Mouse (Mus musculus): ENCODE data around the gene Afp. TPM values are rescaled to one million over a fixed set of nuclear protein-coding genes. Genes with fewer than 3 reads are reported as not detected.

Gene Afp
- total RNA-seq (2018; cell fraction: chromatin; rRNA removed) = 1 to 10 TPM in 7 of 26 experiments, under 1 TPM in 1, not detected in 18; 0.52 to 2.6 (median 1.7) TPM
- total RNA-seq (2018; cell fraction: cytosol; rRNA removed) = 1 to 10 TPM in 15 of 26 experiments, under 1 TPM in 11; 0.38 to 3.6 (median 1.2) TPM
- 1 to 10 TPM in 11 of 26 experiments, under 1 TPM in 6, not detected in 9; 0.58 to 3.5 (median 1.3) TPM for total RNA-seq (2018; cell fraction: nucleus; rRNA removed)
- 0.50 to 2.2 TPM (median 0.50 TPM) in 3 replicates for polyA plus RNA-seq (2018)

DNA sequence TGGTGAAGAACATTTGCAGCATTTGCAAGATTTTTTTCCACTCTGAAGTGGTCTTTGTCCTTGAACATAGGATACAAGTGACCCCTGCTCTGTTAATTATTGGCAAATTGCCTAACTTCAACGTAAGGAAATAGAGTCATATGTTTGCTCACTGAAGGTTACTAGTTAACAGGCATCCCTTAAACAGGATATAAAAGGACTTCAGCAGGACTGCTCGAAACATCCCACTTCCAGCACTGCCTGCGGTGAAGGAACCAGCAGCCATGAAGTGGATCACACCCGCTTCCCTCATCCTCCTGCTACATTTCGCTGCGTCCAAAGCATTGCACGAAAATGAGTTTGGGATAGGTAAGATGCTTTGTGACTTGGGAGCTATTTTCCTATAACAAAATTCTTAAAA is at the start of gene Afp:
TSS of gene Afp (plus strand) at position 220 of the 400 bp plus-strand sequence.
- no peak within 1 kb of the TSS for H3K4me3 ChIP-seq (ENCODE audit: inconsistent target)
- H3K27ac ChIP-seq = no peak within 1 kb of the TSS
- H3K36me3 ChIP-seq (ENCODE audit: inconsistent target) = no peaks in the 10 kb centered on the region
- WGBS (ENCODE audit: missing documents) = 94% methylated on average over 7 of the region's 7 CpGs
- H3K79me2 ChIP-seq (ENCODE audit: inconsistent target) = no peaks in the 10 kb centered on the region

DNA sequence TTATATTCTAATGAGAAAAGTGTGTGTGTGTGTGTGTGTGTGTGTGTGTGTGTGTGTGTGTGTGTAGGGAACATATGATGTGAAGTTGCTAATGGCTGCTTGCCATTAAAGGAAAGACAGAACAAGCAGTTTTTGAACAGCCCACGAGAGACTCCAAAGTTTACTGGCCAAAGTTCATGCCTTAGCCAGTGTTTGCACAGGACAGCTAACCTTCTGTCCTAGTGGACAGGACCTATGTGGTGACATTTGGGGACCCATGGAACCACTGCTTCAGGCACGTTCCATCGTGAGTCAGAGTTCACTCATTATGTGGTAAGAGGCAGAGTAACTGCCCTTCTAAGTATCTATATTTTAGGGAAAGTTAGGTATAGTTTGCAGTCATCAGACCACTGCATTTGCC is 43.0 kb upstream of the Afp start:
- Histone ChIP-seq H3K4me3 (ENCODE audit: inconsistent target) (no peak overlapping the region), H3K79me2 (ENCODE audit: inconsistent target) (no peaks in the 10 kb centered on the region), H3K36me3 (ENCODE audit: inconsistent target) (no peaks in the 10 kb centered on the region), H3K27ac (no peak overlapping the region)
- WGBS (ENCODE audit: missing documents) = 78% methylated on average over 3 of the region's 3 CpGs

DNA sequence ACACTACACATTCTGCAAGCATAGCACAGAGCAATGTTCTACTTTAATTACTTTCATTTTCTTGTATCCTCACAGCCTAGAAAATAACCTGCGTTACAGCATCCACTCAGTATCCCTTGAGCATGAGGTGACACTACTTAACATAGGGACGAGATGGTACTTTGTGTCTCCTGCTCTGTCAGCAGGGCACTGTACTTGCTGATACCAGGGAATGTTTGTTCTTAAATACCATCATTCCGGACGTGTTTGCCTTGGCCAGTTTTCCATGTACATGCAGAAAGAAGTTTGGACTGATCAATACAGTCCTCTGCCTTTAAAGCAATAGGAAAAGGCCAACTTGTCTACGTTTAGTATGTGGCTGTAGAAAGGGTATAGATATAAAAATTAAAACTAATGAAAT is 40.6 kb upstream of the Afp start:
- H3K4me3 ChIP-seq (ENCODE audit: inconsistent target) = no peak overlapping the region
- 95% methylated on average over 5 of the region's 5 CpGs for WGBS (ENCODE audit: missing documents)
- H3K27ac ChIP-seq = no peak overlapping the region
- no peaks in the 10 kb centered on the region for H3K36me3 ChIP-seq (ENCODE audit: inconsistent target)
- no peaks in the 10 kb centered on the region for H3K79me2 ChIP-seq (ENCODE audit: inconsistent target)

DNA sequence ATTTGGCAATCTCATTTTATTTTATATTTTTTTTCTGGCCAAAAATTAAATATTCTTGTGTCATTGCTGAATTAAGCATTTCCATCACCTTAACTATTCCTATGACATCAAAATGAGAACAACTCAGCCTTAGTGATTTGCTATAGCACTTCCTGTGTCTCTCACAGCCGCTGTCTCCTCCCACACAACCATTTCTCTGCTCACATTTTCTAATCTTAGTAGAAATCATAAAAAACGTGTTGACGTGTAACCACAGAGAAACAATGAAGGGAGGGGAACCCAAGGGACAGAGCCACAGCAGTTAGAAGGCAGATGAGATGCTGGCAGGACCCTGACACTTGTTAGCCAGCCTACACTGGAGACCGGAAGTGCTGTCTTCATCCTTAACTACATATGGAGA is 37.8 kb upstream of the Afp start:
- Histone ChIP-seq H3K27ac (no peak overlapping the region), H3K4me3 (ENCODE audit: inconsistent target) (no peak overlapping the region)
- WGBS (ENCODE audit: missing documents) = 36% methylated on average over 4 of the region's 4 CpGs

DNA sequence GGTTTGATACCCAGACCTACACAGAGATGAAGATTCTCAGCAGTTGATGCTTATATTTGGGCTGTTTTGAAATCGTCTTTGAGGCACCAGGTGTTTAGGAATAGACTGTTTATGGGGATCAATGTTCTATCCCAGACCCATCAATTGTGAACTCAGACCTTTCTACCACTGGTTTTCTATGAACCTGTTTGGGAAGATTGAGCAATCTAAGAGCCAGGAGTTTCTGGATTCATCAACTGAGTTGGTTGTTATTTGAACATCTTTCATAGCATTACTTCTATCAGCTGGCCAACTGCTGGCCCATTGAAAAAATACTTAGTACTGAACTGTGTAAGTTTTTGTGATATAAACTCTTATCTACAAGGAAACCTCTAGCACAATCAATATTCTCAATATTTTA is 33.3 kb upstream of the Afp start:
- H3K36me3 ChIP-seq (ENCODE audit: inconsistent target) = no peaks in the 10 kb centered on the region
- H3K27ac ChIP-seq = no peak overlapping the region
- WGBS (ENCODE audit: missing documents) = 85% methylated on average over 1 of the region's 1 CpGs
- no peaks in the 10 kb centered on the region for H3K79me2 ChIP-seq (ENCODE audit: inconsistent target)
- no peak overlapping the region for H3K4me3 ChIP-seq (ENCODE audit: inconsistent target)

More for the DNA sequence above, 37.8 kb upstream of the Afp start:
- Histone ChIP-seq H3K36me3 (ENCODE audit: inconsistent target) (no peaks in the 10 kb centered on the region), H3K79me2 (ENCODE audit: inconsistent target) (no peaks in the 10 kb centered on the region)

DNA sequence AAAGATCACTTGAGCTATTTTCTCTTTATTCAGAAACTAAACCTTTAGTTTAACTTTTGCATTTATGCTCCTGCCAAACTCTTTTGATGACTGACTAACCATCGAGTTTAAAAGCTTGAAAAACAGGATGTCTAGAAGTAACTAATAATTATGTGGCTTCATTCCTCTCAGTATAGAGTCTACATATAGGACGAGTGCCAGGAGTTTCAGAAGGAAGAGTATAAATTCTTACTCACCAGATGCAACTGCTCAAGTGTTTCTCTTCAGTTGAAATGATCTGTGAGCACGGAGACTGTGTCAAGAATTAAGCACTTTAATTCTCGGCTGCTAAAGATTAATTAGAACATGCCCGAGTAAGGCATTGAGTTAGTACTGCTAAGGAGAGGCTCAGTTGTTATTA is 31.8 kb upstream of the Afp start:
- Histone ChIP-seq H3K79me2 (ENCODE audit: inconsistent target) (no peaks in the 10 kb centered on the region), H3K27ac (no peak overlapping the region), H3K4me3 (ENCODE audit: inconsistent target) (no peak overlapping the region), H3K36me3 (ENCODE audit: inconsistent target) (no peaks in the 10 kb centered on the region)
- WGBS (ENCODE audit: missing documents) = 74% methylated on average over 5 of the region's 5 CpGs

DNA sequence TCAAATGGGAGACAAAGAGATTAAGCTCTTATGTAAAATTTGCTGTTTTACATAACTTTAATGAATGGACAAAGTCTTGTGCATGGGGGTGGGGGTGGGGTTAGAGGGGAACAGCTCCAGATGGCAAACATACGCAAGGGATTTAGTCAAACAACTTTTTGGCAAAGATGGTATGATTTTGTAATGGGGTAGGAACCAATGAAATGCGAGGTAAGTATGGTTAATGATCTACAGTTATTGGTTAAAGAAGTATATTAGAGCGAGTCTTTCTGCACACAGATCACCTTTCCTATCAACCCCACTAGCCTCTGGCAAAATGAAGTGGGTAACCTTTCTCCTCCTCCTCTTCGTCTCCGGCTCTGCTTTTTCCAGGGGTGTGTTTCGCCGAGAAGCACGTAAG is 29.9 kb upstream of the Afp start, which contains the start of gene Alb:
TSS of gene Alb (plus strand) at position 279 of the 400 bp plus-strand sequence.
- no peak within 1 kb of the TSS for H3K4me3 ChIP-seq (ENCODE audit: inconsistent target)
- no peak within 1 kb of the TSS for H3K27ac ChIP-seq
- WGBS (ENCODE audit: missing documents) = 90% methylated on average over 8 of the region's 8 CpGs
- H3K36me3 ChIP-seq (ENCODE audit: inconsistent target) = no peaks in the 10 kb centered on the region
- no peaks in the 10 kb centered on the region for H3K79me2 ChIP-seq (ENCODE audit: inconsistent target)

DNA sequence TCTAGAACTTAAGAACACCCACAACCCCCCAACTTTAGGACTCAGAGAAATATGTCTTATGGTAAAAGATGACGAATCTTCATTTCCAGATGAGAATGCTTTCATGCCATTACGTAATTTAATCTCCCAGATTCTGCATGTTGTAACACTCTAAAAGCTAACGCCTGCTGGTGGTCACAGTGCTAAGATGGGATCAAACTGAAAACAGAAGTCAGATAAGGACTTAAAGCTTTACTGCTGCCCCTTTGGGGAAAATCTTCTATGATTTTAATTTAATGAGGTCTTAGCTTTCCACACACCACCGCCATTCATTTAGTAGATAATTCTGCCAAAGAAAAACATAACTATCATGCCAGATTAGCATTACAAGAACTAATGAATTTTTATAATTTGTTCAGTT is 23.7 kb upstream of the Afp start:
- H3K27ac ChIP-seq = no peak overlapping the region
- no peak overlapping the region for H3K4me3 ChIP-seq (ENCODE audit: inconsistent target)
- no peaks in the 10 kb centered on the region for H3K36me3 ChIP-seq (ENCODE audit: inconsistent target)
- 48% methylated on average over 4 of the region's 4 CpGs for WGBS (ENCODE audit: missing documents)
- H3K79me2 ChIP-seq (ENCODE audit: inconsistent target) = no peaks in the 10 kb centered on the region

DNA sequence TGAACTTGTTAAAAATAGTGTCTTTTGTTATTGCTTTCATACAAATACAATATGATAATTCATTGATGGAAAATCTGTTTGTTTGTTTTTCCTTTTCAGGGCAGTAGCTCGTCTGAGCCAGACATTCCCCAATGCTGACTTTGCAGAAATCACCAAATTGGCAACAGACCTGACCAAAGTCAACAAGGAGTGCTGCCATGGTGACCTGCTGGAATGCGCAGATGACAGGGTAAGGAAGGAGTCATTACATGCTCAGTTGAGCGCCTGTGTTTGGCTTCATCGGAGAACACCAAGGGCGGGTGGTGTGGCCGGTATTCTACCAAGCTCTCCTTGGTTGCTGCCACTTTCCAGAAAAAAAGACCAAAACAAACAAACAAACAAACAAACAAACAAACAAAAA is 23.3 kb upstream of the Afp start:
- 89% methylated on average over 6 of the region's 6 CpGs for WGBS (ENCODE audit: missing documents)
- Histone ChIP-seq H3K27ac (no peak overlapping the region), H3K4me3 (ENCODE audit: inconsistent target) (no peak overlapping the region), H3K79me2 (ENCODE audit: inconsistent target) (no peaks in the 10 kb centered on the region), H3K36me3 (ENCODE audit: inconsistent target) (no peaks in the 10 kb centered on the region)

DNA sequence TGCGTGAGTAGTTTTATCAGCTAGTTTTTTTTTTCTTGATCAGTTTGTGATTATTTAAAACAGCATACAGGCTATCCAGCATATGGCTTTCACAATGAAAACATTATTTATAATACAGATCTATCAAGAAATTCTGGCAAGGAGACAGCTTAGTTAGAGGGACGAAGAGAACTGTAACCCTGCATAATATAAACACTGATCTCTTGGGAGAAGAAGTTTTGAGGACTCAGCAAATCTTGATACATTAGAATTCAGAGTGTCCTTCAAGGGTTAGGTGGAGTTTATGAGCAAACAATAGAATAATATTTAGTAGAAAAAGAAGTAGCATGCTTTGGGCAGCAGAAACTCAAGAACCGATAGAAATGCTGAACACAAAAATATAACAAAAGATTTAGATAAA is 19.7 kb upstream of the Afp start:
- H3K27ac ChIP-seq = no peak overlapping the region
- no peaks in the 10 kb centered on the region for H3K79me2 ChIP-seq (ENCODE audit: inconsistent target)
- no peaks in the 10 kb centered on the region for H3K36me3 ChIP-seq (ENCODE audit: inconsistent target)
- no peak overlapping the region for H3K4me3 ChIP-seq (ENCODE audit: inconsistent target)
- 94% methylated on average over 3 of the region's 3 CpGs for WGBS (ENCODE audit: missing documents)

DNA sequence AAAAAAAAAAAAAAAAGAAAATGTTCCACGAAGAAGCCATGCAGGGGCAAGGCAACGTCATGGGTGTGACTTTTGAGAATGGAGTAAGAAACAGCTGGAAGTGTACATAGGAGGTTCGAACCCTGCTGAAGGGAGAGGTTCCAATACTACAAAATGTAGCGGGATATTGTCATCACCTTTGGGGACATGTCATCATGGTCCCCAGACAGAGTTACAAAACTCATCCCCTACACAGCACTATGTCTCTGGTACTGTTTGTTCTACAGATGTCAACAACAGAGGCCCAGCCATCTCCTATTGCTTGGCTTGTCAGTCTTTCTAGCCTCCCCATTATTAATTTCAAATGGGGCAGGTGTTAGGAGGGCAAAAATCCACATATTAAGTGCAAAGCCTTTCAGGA is 16.6 kb upstream of the Afp start:
- no peaks in the 10 kb centered on the region for H3K79me2 ChIP-seq (ENCODE audit: inconsistent target)
- H3K27ac ChIP-seq = no peak overlapping the region
- H3K4me3 ChIP-seq (ENCODE audit: inconsistent target) = no peak overlapping the region
- no peaks in the 10 kb centered on the region for H3K36me3 ChIP-seq (ENCODE audit: inconsistent target)
- 85% methylated on average over 4 of the region's 4 CpGs for WGBS (ENCODE audit: missing documents)

DNA sequence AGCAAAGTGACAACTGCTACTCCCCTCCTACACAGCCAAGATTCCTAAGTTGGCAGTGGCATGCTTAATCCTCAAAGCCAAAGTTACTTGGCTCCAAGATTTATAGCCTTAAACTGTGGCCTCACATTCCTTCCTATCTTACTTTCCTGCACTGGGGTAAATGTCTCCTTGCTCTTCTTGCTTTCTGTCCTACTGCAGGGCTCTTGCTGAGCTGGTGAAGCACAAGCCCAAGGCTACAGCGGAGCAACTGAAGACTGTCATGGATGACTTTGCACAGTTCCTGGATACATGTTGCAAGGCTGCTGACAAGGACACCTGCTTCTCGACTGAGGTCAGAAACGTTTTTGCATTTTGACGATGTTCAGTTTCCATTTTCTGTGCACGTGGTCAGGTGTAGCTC is 16.2 kb upstream of the Afp start:
- Histone ChIP-seq H3K4me3 (ENCODE audit: inconsistent target) (no peak overlapping the region), H3K79me2 (ENCODE audit: inconsistent target) (no peaks in the 10 kb centered on the region), H3K36me3 (ENCODE audit: inconsistent target) (no peaks in the 10 kb centered on the region), H3K27ac (no peak overlapping the region)
- WGBS (ENCODE audit: missing documents) = 92% methylated on average over 5 of the region's 5 CpGs

DNA sequence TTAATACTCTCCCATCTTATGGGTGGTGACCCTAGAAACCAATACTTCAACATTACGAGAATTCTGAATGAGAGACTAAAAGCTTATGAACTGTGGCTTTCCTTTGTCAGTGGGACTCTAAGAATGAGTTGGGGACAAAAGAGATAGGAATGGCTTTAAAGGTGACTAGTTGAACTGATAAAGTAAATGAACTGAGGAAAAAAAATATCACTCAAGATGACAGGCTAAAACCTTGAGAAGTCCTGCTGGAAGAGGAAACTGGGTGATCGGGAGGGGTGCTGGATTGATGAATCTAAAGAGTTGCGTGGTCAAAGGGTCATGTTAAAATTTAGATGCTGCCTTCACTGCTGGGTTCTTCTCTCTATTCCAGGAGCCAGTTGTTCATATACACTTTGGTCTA is 13.8 kb upstream of the Afp start:
- WGBS (ENCODE audit: missing documents) = 87% methylated on average over 3 of the region's 3 CpGs

DNA sequence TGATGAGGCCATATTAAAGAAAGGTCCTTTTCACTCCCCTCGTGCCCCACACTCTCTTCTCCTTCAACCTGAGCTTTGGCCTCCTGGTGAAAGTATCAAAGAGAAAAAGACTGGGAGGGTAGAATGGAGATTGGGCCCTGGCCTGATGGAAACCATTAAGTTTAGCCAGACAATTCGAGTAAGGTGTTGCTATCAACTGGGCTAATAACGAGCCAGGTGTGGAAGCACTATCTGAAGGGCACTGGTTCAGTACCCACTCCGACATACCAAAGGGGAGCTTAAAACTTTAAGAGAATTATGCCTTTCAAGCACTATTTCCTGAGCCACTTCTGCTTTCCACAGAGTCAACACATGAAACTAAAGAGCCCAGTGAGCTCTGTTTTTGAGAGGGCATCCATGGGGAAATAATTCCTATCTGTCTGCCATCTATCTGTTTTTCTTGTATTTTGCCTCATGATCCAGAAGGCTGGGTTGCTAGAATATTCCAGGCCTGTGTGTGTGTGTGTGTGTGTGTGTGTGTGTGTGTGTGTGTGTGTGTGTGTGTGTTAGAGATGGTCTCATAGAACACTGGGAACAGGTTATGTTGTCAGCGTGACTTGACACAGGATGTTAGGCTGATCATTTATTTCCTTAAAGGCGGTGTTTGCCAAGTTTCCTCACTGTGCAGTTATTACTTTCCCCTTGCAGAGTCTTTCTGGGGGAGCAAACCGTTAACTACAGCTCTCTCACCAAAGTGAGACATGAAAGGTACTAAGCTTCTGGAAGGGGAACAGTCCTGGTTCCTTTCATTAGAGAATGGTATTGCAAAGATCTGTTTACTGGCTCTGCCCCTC is 13.0 kb upstream of the Afp start:
- 14% methylated on average over 7 of the region's 7 CpGs for WGBS (ENCODE audit: missing documents)
- H3K4me3 ChIP-seq (ENCODE audit: inconsistent target) = no peak overlapping the region
- H3K36me3 ChIP-seq (ENCODE audit: inconsistent target) = no peaks in the 10 kb centered on the region
- no peak overlapping the region for H3K27ac ChIP-seq
- no peaks in the 10 kb centered on the region for H3K79me2 ChIP-seq (ENCODE audit: inconsistent target)

More for the DNA sequence above, 13.8 kb upstream of the Afp start:
- H3K36me3 ChIP-seq (ENCODE audit: inconsistent target) = no peaks in the 10 kb centered on the region
- H3K4me3 ChIP-seq (ENCODE audit: inconsistent target) = no peak overlapping the region
- H3K27ac ChIP-seq = no peak overlapping the region
- H3K79me2 ChIP-seq (ENCODE audit: inconsistent target) = no peaks in the 10 kb centered on the region

DNA sequence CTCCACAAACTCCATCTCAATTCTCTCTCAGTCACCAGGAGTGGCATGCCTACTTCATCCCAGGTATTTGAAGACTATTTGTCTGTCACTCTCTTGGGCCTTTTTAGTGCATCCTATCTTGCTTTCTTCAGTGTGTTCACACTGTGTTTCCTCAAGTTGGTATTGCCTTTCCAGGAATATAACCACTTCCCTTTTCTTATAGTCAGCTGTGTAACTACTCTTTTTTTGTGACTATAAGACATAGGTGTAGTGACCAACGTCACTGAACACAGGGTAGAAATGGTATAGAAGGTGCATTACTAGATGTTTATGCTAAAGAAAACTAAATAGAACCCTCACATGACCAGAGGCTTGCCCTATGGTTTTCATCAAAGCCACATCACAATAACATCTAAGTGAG is 11.7 kb upstream of the Afp start:
- Histone ChIP-seq H3K79me2 (ENCODE audit: inconsistent target) (no peaks in the 10 kb centered on the region), H3K27ac (no peak overlapping the region), H3K36me3 (ENCODE audit: inconsistent target) (no peaks in the 10 kb centered on the region), H3K4me3 (ENCODE audit: inconsistent target) (no peak overlapping the region)
- whole genome bisulfite sequencing (ENCODE audit: missing documents) = 0% methylated on average over 1 of the region's 1 CpGs

Measured in macrophage (primary cell).